Mouse (Mus musculus) ES-Bruce4 (cell line): ENCODE measurements around the gene Cdh4. TPM values are rescaled to one million over a fixed set of nuclear protein-coding genes. Genes with fewer than 3 reads are reported as not detected.

Source experiments
- H3K27ac ChIP-seq: 2 replicates; pipeline ENCODE4 v1.5.1; 2012; ENCODE audit warnings: low read length, inconsistent platforms; ENCODE audit not compliant: insufficient read depth
- H3K27me3 ChIP-seq: 2 replicates; pipeline ENCODE4 v1.6.1; 2012; ENCODE audit warnings: mild to moderate bottlenecking, low read length, inconsistent platforms; ENCODE audit not compliant: control insufficient read depth, poor library complexity, insufficient read depth, severe bottlenecking
- H3K36me3 ChIP-seq: 2 replicates; pipeline ENCODE4 v1.6.1; 2012; ENCODE audit warnings: inconsistent platforms, mild to moderate bottlenecking, low read length, moderate library complexity; ENCODE audit not compliant: control insufficient read depth, poor library complexity, insufficient read depth, severe bottlenecking
- H3K4me1 ChIP-seq: one replicate; pipeline ENCODE4 v1.8.1; 2011; ENCODE audit warnings: low read length; ENCODE audit not compliant: control insufficient read depth, insufficient read depth
- H3K4me3 ChIP-seq: 2 replicates; pipeline ENCODE4 v1.5.1; 2011; ENCODE audit warnings: low read depth, mild to moderate bottlenecking, low read length
- H3K9ac ChIP-seq: 2 replicates; pipeline ENCODE4 v1.6.1; 2012; ENCODE audit warnings: low read depth, mild to moderate bottlenecking, inconsistent platforms; ENCODE audit not compliant: poor library complexity, severe bottlenecking
- H3K9me3 ChIP-seq: replicated peaks from 2 replicates; pipeline ENCODE4 v1.6.1; 2012; ENCODE audit warnings: mild to moderate bottlenecking, low read length, inconsistent platforms; ENCODE audit not compliant: control insufficient read depth, poor library complexity, insufficient read depth, severe bottlenecking
- CTCF ChIP-seq: IDR thresholded peaks from one replicate; pipeline ENCODE4 v1.8.1; 2011; ENCODE audit warnings: low read depth, low read length
- EP300 ChIP-seq: IDR thresholded peaks from 2 replicates; pipeline ENCODE4 v1.6.1; 2011; ENCODE audit warnings: low read depth, low read length; ENCODE audit not compliant: insufficient read depth
- POLR2A ChIP-seq: IDR thresholded peaks from one replicate; pipeline ENCODE4 v1.8.1; 2011; ENCODE audit warnings: low read length; ENCODE audit not compliant: insufficient read depth
- polyA plus RNA-seq: library from polyadenylated mRNA; stranded (reverse); fragments of >200 nt; gene quantifications from 2 replicates; pipeline ENCODE4 v1.2.4, GENCODE M21; 2011; ENCODE audit warnings: low read depth; ENCODE audit not compliant: missing spikeins, insufficient read depth, insufficient read length

The Cdh4 gene
- polyA plus RNA-seq, 1 experiment = 1.4 TPM

GRCm38 (mm10) chr2:179441086-179441485 is 1.1 kb upstream of the Cdh4 start:
- no peaks in the 10 kb centered on the region for H3K36me3 ChIP-seq
- no peak for TF ChIP-seq EP300
- no peak for TF ChIP-seq POLR2A
- TF ChIP-seq CTCF = no peak
- no peaks in the 10 kb centered on the region for H3K4me1 ChIP-seq
- no peaks in the 10 kb centered on the region for H3K9me3 ChIP-seq
- H3K9ac ChIP-seq = no peak overlapping the region
- H3K27me3 ChIP-seq = no peaks in the 10 kb centered on the region
- H3K4me3 ChIP-seq = no peak overlapping the region
- H3K27ac ChIP-seq = no peak overlapping the region

- Histone ChIP-seq H3K27me3 (no peaks in the 10 kb centered on the region), H3K9ac (peak overlapping the region; percentile 91; the same call in 1 of the 2 replicates)
These were observed 514 bp upstream of the Cdh4 start for GRCm38 (mm10) chr2:179441717-179442116.

GRCm38 (mm10) chr2:179442541-179443225 is 452 bp downstream of the Cdh4 start:
- Histone ChIP-seq H3K9ac (peak overlapping the region; percentile 91), H3K4me1 (no peaks in the 10 kb centered on the region), H3K4me3 (peak overlapping the region; percentile 76), H3K27ac (no peak overlapping the region), H3K27me3 (no peaks in the 10 kb centered on the region), H3K36me3 (no peaks in the 10 kb centered on the region), H3K9me3 (no peaks in the 10 kb centered on the region)
- TF ChIP-seq CTCF (no peak), EP300 (no peak), POLR2A (no peak)

More at GRCm38 (mm10) chr2:179441717-179442116, 514 bp upstream of the Cdh4 start:
- H3K27ac ChIP-seq = no peak overlapping the region
- TF ChIP-seq POLR2A (no peak), EP300 (no peak), CTCF (no peak)
- no peaks in the 10 kb centered on the region for H3K9me3 ChIP-seq
- H3K4me3 ChIP-seq = peak overlapping the region; percentile 53
- H3K4me1 ChIP-seq = no peaks in the 10 kb centered on the region
- no peaks in the 10 kb centered on the region for H3K36me3 ChIP-seq

GRCm38 (mm10) chr2:179443226-179443815 is 1.1 kb downstream of the Cdh4 start:
- Histone ChIP-seq H3K9me3 (no peaks in the 10 kb centered on the region), H3K27ac (no peak overlapping the region), H3K27me3 (no peaks in the 10 kb centered on the region), H3K4me1 (no peaks in the 10 kb centered on the region), H3K9ac (peak overlapping the region; percentile 91), H3K36me3 (no peaks in the 10 kb centered on the region), H3K4me3 (peak overlapping the region; percentile 76)
- TF ChIP-seq POLR2A = no peak
- no peak for TF ChIP-seq CTCF
- no peak for TF ChIP-seq EP300

- H3K36me3 ChIP-seq = no peaks in the 10 kb centered on the region
- no peaks in the 10 kb centered on the region for H3K9me3 ChIP-seq
- no peak for TF ChIP-seq CTCF
- H3K27me3 ChIP-seq = no peaks in the 10 kb centered on the region
- no peak overlapping the region; the same call in 1 of the 2 replicates for H3K4me3 ChIP-seq
- no peak overlapping the region for H3K27ac ChIP-seq
- H3K4me1 ChIP-seq = no peaks in the 10 kb centered on the region
- H3K9ac ChIP-seq = no peak overlapping the region
These were observed 1.7 kb downstream of the Cdh4 start for GRCm38 (mm10) chr2:179443959-179444358.

GRCm38 (mm10) chr2:179448256-179448655 is 6.0 kb downstream of the Cdh4 start:
- H3K27me3 ChIP-seq = no peaks in the 10 kb centered on the region
- no peak overlapping the region for H3K9ac ChIP-seq
- no peaks in the 10 kb centered on the region for H3K36me3 ChIP-seq
- H3K27ac ChIP-seq = no peak overlapping the region
- TF ChIP-seq POLR2A (no peak), CTCF (no peak), EP300 (no peak)
- H3K4me3 ChIP-seq = no peak overlapping the region
- H3K9me3 ChIP-seq = no peaks in the 10 kb centered on the region; the same call in 1 of the 2 replicates
- H3K4me1 ChIP-seq = no peaks in the 10 kb centered on the region
